Mouse (Mus musculus) layer of hippocampus, postnatal 14 days (tissue): ENCODE data around the gene Snu13. TPM values are rescaled to one million over a fixed set of nuclear protein-coding genes. Genes with fewer than 3 reads are reported as not detected.

Experiments
- DNase-seq, 2 experiments: peaks; one replicate each; pipeline ENCODE4 v3.0.0; 2021 to 2022; ENCODE audit warnings: low spot score in 2 of 2, mixed read lengths in 1 of 2
- long read RNA-seq, 2 experiments: library from polyadenylated mRNA; stranded (forward); transcript quantifications; one replicate each; pipeline ENCODE4 v2.0.0; 2021
- total RNA-seq, 2 experiments: library from RNA; stranded (reverse); gene quantifications; 2 replicates each; pipeline ENCODE4 v1.2.3; 2021

The Snu13 gene
- total RNA-seq = 10 to 100 TPM; 93.0 to 98.4 TPM
- long read RNA-seq, experiment 1, transcript Snu13-202 (3 exons, 2,077 nt) = major isoform, 92 of 98 reads
- long read RNA-seq, experiment 1, partial matches to known transcripts = 0 of 98 reads
- long read RNA-seq, experiment 1, other reads (novel, unspliced or antisense) = 6 of 98 reads
- long read RNA-seq, experiment 2, transcript Snu13-202 (3 exons, 2,077 nt) = major isoform, 155 of 185 reads
- long read RNA-seq, experiment 2, partial matches to known transcripts = 28 of 185 reads
- long read RNA-seq, experiment 2, other reads (novel, unspliced or antisense) = 2 of 185 reads

GRCm38 (mm10) chr15:82047080-82047883 is at the start of gene Snu13:
TSS of gene Snu13 (minus strand) at chr15:82047598.
- peak; percentile 88 to 95 for DNase-seq

DNA sequence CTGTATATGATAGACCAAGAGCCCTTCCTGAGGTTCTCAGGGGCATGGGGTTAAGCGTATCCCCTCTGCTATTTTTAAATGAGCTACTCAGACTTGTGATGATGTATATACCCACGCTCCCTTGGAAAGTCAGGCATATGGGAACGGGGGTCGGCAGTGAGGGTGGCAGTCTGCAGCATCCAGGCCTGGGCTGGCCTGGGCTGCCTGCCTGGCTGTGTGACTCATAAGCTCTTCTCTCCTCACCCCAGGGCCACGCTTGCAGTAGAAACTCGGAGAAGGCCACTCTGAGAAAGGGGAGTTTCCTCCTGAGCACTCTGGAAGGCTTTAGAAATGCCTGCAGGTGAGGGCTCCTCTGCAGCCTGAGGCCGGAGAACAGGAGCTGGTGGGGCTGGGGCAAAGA is 43.7 kb upstream of the Snu13 start:
- no peak for DNase-seq

DNA sequence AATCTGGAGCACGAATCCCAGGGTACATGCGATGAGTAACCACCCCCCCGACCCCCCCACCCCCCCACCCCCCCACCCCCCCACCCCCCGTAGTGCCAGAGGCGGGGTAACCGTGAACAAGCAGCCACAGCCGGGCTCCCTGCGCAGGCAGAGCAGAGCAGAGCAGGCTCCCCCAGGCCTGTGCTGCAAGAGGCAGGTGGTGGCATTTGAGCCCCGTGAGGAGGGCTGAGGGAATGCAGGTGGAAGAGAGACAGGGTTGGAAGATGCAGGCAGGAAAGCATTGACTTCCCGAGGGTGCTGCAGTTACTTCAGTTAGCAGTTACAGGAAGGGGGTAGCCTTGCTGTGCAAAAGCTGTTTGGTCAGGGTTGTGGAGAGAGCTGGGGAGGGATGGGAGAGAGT is 39.9 kb upstream of the Snu13 start:
- DNase-seq = no peak

DNA sequence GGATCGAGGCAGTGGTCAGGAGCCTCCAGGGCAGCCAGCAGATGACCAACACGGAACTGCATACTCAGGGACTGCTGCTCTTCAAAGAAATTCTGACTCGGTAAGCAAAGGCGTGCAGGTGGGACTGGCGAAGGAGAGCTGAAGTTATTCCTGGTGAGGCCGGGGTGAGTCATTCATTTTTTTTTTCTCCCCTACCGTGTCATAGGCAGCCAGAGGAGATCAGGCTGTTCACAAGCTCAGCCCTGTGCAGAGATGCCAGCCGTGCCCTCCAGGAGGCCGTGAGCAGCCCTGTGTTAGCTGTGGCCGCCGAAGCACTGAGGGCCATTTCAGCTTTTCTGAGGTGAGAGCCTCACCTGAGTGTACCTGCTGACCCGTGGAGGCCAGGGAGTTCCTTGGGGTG is 38.7 kb upstream of the Snu13 start:
- DNase-seq = no peak

GRCm38 (mm10) chr15:82085606-82086005 is 38.2 kb upstream of the Snu13 start:
- no peak for DNase-seq

DNA sequence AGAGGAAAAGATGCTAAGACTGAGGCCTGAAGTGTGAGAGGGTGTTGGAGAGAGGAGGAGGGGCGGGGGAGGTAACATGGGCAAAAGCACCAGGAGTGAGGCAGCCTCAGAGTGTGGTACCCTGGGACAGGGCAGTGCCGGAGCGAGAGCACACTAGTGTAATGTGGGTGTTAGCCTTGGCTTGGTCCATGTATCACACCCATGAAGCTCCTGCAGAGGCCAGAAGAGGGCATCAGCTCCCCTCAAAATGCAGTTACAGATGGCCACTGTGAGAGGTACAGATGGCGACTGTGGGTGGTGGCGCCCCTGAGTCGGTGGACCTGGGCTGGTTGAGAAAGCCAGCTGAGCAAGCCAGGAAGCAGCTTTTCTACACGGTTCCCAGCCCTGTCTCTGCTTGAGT is 33.8 kb upstream of the Snu13 start:
- peak; percentile 47 to 59 for DNase-seq

- DNase-seq = no peak
Observed at GRCm38 (mm10) chr15:82079883-82080282, 32.5 kb upstream of the Snu13 start.

DNA sequence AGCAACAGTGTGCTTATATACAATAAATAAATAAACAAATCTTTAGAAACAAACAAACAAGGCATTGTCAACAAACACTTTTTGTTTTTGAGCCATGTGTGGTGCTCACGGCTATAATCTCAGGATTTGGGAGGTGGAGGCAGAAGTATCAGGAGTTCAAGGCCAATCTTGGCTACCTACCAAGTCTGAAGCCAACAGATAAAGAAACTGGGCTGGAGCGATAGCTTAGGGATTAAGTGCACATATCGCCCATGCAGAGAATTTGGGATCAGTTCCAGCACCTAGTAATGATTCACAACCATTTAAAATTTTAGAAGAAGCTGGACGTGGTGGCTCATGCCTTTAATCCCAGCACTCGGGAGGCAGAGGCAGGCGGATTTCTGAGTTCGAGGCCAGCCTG is 26.1 kb upstream of the Snu13 start:
- DNase-seq = no peak

- DNase-seq = peak in 1 of 2 experiments; percentile 31
Observed at GRCm38 (mm10) chr15:82071816-82072469, 24.5 kb upstream of the Snu13 start.

DNA sequence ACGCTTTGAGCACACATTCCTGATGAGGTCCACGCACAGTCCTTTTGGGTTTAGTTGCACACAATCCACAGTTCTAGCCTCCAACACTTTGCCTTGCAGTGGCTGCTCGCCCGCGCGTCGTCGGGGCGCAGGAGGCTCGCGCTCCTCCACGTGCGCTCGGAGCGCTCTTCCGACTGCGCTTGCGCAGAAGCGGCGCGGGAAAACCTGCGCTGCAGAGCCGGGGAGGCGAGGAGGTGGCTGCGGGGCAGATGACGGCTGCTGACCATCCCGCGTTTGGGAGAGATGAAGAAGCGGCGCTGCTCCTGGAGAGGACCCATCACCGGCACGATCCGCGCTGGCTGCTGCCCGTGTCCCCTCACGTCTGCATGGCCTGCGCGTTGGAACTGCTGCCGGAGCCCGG is 22.5 kb upstream of the Snu13 start, which contains the start of gene Mei1:
Mei1 (plus strand) TSS at position 99 of the 400 bp plus-strand sequence.
- no peak for DNase-seq

- DNase-seq = peak; percentile 65 to 88
Observed at GRCm38 (mm10) chr15:82065511-82065910, 18.1 kb upstream of the Snu13 start.

- DNase-seq = no peak
Observed at GRCm38 (mm10) chr15:82063909-82064308, 16.5 kb upstream of the Snu13 start.

GRCm38 (mm10) chr15:82058719-82059201 is 11.4 kb upstream of the Snu13 start, which contains the start of gene 4930407I10Rik:
TSS of gene 4930407I10Rik (plus strand) at chr15:82059151.
- no peak for DNase-seq

- DNase-seq = no peak
Observed at GRCm38 (mm10) chr15:82052544-82052943, 5.1 kb upstream of the Snu13 start.

DNA sequence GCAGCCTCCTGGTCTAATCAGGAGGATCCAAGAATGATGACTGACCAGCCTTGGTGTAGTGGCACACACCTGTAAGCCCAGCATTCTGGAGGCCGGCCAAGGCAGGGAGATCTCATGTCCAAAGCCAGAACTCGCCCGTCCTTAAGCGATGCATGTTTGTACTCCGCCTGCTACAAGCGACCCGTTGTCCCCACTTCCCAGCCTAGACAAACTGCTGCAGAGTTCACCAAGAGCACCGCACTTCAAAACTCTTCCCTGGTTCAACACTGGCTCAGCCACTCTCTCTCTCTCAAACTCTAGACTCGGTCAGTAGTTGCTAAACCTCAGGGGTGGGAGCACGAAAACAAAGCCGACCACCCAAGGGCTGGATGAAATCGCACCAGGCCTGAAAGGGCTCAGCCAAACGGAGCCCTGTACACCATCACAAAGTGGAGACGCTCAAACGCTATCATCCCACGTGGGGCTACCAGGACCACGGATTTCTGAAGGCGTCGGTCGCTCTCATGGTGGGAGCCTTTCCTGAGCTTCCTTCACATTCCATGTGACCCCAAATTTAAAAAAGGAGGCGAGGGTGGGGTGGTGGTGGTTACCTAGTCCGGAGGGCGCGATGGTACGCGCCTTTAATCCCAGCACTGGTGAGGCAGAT is 1.0 kb downstream of the Snu13 start:
- DNase-seq = no peak

- no peak for DNase-seq
Observed at GRCm38 (mm10) chr15:82044166-82044784, 3.1 kb downstream of the Snu13 start.

DNA sequence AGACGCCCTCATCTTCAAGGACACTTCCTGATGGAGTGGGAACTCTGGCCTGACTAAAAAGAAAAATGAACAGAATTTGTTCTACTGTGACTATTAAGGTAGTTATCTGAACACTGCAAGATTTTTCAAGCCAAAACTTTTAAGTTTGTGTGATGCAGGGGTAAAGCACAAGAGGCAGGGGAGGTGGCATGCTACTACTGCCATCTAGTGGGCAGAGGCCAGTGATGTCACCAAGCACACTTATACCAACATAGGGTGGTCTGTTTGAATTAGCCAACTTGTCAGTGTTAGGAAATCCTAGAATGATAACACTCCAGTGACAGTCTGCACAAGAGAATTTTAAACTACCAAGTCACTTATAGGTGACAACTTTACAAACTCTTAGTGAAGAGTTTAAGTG is 6.7 kb downstream of the Snu13 start:
- DNase-seq = no peak

DNA sequence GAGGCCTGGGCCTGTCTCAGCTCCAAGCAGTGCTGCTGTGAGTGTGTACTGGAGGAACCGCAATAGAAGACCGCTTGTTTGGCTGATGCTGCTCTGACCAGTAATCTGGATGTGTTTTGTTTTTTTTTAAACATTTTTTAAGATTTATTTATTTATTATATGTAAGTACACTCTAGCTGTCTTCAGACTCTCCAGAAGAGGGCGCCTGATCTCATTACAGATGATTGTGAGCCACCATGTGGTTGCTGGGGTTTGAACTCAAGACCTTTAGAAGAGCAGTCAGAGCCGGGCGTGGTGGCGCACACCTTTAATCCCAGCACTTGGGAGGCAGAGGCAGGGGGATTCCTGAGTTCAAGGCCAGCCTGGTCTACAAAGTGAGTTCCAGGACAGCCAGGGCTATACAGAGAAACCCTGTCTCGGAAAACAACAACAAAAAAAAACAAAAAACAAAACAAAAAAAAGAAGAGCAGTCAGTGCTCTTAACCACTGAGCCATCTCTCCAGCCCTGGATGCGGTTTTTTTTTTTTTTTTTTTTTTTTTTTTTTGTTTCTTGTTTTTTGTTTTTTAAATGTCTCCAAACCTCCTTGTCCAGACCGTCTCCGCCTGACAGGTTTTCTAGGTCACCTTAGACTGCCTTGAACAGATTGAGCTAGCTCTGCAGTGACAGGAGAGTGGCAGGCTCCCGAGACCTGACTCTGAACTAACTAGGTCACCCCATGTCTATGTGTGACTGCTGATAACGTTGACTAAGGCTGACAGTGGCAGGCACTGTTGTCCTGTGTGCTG is 11.3 kb downstream of the Snu13 start:
- no peak for DNase-seq

GRCm38 (mm10) chr15:82033762-82034161 is 13.6 kb downstream of the Snu13 start, which contains the start of gene Desi1:
TSS of gene Desi1 (minus strand) at chr15:82033862.
- DNase-seq = no peak

DNA sequence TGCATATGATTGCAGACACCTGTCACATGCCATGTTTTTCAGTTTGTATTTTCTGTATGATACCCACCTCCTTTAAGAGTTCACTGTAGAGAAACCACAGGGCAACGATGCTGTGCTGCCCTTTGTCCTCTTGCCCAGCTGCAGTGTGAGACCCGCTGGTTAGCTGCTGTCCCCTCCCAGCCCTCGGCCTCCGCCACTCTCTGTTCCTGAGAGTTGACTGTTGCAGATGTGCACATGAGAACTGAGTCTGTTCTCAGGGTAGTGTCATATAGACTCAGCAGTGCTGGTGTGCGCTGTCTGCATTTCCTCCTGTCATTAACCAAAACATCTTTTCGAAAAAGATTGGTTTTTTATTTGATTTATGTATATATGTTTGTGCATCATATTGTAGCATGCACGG is 15.0 kb downstream of the Snu13 start:
- DNase-seq = no peak
